Mouse (Mus musculus) forebrain, embryonic 13.5 days (tissue): ENCODE measurements around the gene Cldn18. TPM values are rescaled to one million over a fixed set of nuclear protein-coding genes. Genes with fewer than 3 reads are reported as not detected.

Experiments used
- ATAC-seq: fragments of 200-750 bp; cut with Nextera tagmentation; 2 replicates; pipeline ENCODE4 v1.8.0; 2017
- H3K27ac ChIP-seq: fragments of 300-500 bp; sonication (generic); 2 replicates; pipeline ENCODE4 v1.5.1; 2015; ENCODE audit warnings: inconsistent platforms, mild to moderate bottlenecking, moderate library complexity
- H3K27me3 ChIP-seq: fragments of 300-500 bp; sonication (generic); 2 replicates; pipeline ENCODE4 v1.6.1; 2015; ENCODE audit warnings: mild to moderate bottlenecking, inconsistent platforms
- H3K36me3 ChIP-seq: fragments of 300-500 bp; sonication (generic); 2 replicates; pipeline ENCODE4 v1.6.1; 2015; ENCODE audit warnings: mild to moderate bottlenecking, inconsistent platforms; ENCODE audit not compliant: poor library complexity, severe bottlenecking
- H3K4me1 ChIP-seq: fragments of 300-500 bp; sonication (generic); 2 replicates; pipeline ENCODE4 v1.6.1; 2015; ENCODE audit warnings: inconsistent platforms
- H3K4me2 ChIP-seq: fragments of 300-500 bp; sonication (generic); 2 replicates; pipeline ENCODE4 v1.6.1; 2015; ENCODE audit warnings: inconsistent platforms, mild to moderate bottlenecking, moderate library complexity
- H3K4me3 ChIP-seq: fragments of 300-500 bp; sonication (generic); 2 replicates; pipeline ENCODE4 v1.5.1; 2015; ENCODE audit warnings: mild to moderate bottlenecking, inconsistent platforms
- H3K9ac ChIP-seq: fragments of 300-500 bp; sonication (generic); 2 replicates; pipeline ENCODE4 v1.6.1; 2015; ENCODE audit warnings: mild to moderate bottlenecking, inconsistent platforms
- H3K9me3 ChIP-seq: fragments of 300-500 bp; sonication (generic); replicated peaks from 2 replicates; pipeline ENCODE4 v1.6.1; 2016; ENCODE audit warnings: inconsistent platforms
- WGBS: fragments of 180-500 bp; shearing (Covaris S2); methylation state at CpG from one replicate; pipeline ENCODE4 v1.1.7; 2015; 5-methylcytosine and 5-hydroxymethylcytosine counted together
- polyA plus RNA-seq: library from polyadenylated mRNA; unstranded; fragments of >200 nt; fragmentation: Nextera tagmentation; extraction: Ambion mirVana; gene quantifications from 2 replicates; pipeline ENCODE4 v1.2.1, GENCODE M21; 2015

Cldn18 gene
- polyA plus RNA-seq, 1 experiment from 2014 or later, result not detected

DNA sequence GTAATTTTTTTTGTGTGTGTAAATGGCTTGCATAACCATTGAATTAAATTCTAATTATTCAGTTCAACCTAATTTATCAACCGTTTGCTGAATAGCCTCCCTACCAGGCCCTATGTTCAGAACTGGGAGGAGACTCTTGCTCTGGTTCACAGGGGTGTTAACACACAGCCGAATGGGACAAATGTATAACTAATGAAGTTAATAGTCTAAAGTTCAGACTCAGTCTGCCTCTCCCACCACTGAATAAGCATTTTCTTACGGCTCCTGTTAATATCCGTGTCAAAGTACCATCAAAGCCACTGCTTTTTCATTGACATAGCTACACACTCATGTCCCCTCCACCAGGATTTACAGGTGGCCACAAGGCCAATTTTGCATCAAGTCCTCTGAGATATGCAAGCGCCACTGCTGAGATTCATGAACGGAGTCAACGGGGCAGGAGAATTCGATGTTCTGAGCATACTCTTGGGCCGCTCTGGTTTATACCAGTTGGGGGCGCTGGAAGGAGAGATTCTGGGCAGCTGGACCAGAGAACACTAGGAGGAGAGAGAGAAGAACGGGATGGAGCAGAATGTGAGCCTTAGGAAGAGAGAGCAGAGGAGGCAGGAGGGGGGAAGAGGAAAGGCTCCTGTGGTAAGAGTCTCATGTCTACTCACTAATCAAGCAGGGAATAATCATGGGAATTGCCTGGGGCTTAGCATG, 9.5 kb downstream of the Cldn18 start:
- 69% methylated on average over 11 of the region's 11 CpGs for WGBS
- Histone ChIP-seq H3K4me3 (no peak overlapping the region), H3K4me1 (no peaks in the 10 kb centered on the region), H3K27ac (no peak overlapping the region), H3K27me3 (no peaks in the 10 kb centered on the region), H3K9ac (no peak overlapping the region), H3K36me3 (no peaks in the 10 kb centered on the region), H3K9me3 (no peaks in the 10 kb centered on the region), H3K4me2 (no peak overlapping the region)
- ATAC-seq, result no peak

DNA sequence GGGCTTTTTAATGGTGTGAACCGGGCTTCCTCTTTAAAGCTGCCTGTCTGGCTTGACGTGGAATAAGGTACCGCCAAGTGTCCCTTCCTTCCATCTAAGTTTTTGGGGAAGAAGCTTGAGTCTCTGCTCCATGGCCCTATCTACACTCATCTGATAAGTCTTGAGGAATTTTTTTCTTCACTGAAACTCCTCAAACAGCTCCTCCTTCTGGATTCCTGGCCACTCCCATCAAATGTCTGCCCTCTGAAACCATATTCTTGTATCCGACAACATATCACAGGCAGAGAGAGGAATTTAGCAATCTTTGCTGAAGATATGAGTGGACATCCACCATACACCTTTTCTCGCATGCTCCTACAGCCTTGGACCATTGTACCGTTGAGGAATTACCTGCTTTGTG, 10.8 kb downstream of the Cldn18 start:
- 94% methylated on average over 6 of the region's 6 CpGs for WGBS
- no peak overlapping the region for H3K27ac ChIP-seq
- no peaks in the 10 kb centered on the region for H3K27me3 ChIP-seq
- H3K4me2 ChIP-seq, result no peak overlapping the region
- H3K9me3 ChIP-seq, result no peaks in the 10 kb centered on the region
- H3K9ac ChIP-seq, result no peak overlapping the region
- no peak for ATAC-seq
- H3K4me1 ChIP-seq, result no peaks in the 10 kb centered on the region
- no peaks in the 10 kb centered on the region for H3K36me3 ChIP-seq
- no peak overlapping the region for H3K4me3 ChIP-seq

DNA sequence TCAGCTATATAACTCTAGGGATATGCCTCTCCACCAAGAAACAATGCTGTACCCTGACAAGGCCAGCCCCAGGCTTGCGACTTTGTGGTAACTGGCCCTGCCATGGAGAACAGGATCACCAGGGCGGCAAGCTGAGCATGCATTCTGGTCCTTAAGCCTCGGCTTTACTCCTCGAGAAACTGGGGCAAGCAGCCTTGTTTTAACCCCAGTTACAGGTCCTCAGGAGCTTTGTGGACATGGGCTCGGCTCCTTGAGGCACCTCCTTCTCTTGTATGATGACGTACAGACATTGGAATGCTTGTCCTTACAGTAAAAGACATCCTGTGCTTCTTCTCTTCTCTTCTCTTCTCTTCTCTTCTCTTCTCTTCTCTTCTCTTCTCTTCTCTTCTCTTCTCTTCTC, 13.4 kb downstream of the Cldn18 start:
- Histone ChIP-seq H3K9me3 (no peaks in the 10 kb centered on the region), H3K4me3 (no peak overlapping the region), H3K9ac (no peak overlapping the region), H3K27ac (no peak overlapping the region), H3K36me3 (no peaks in the 10 kb centered on the region), H3K4me2 (no peak overlapping the region), H3K4me1 (no peaks in the 10 kb centered on the region), H3K27me3 (no peaks in the 10 kb centered on the region)
- ATAC-seq, result no peak
- WGBS, result 79% methylated on average over 6 of the region's 6 CpGs

DNA sequence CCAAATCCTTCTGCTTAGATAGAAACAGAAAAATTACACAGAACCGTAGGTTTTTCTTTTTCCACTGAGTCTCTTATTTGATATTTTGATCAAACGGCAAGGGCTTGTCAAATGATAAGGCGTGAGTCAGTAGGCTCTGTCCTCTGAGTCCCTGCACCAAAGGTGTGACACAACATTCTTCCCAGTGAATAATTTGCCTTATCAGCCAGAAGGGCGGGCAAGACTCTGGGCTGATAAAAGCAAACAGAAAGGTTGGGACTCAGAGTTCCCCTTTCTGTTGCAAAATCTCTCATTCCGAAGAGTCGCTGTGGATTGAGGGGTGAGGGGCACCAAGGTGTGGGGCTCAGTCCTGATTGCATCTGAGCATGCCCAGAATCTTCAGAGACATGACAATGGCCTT, 14.9 kb downstream of the Cldn18 start:
- Histone ChIP-seq H3K36me3 (no peaks in the 10 kb centered on the region), H3K4me1 (no peaks in the 10 kb centered on the region), H3K4me2 (no peak overlapping the region), H3K27me3 (no peaks in the 10 kb centered on the region), H3K9ac (no peak overlapping the region), H3K4me3 (no peak overlapping the region), H3K9me3 (no peaks in the 10 kb centered on the region), H3K27ac (no peak overlapping the region)
- ATAC-seq, result no peak
- 91% methylated on average over 6 of the region's 6 CpGs for WGBS

- Histone ChIP-seq H3K4me1 (no peaks in the 10 kb centered on the region), H3K36me3 (no peaks in the 10 kb centered on the region), H3K9ac (no peak overlapping the region), H3K4me2 (no peak overlapping the region), H3K27me3 (no peaks in the 10 kb centered on the region), H3K9me3 (no peaks in the 10 kb centered on the region), H3K4me3 (no peak overlapping the region), H3K27ac (no peak overlapping the region)
- 81% methylated on average over 2 of the region's 2 CpGs for WGBS
- no peak for ATAC-seq
These were observed 15.9 kb downstream of the Cldn18 start for GRCm38 (mm10) chr9:99701187-99701586.

DNA sequence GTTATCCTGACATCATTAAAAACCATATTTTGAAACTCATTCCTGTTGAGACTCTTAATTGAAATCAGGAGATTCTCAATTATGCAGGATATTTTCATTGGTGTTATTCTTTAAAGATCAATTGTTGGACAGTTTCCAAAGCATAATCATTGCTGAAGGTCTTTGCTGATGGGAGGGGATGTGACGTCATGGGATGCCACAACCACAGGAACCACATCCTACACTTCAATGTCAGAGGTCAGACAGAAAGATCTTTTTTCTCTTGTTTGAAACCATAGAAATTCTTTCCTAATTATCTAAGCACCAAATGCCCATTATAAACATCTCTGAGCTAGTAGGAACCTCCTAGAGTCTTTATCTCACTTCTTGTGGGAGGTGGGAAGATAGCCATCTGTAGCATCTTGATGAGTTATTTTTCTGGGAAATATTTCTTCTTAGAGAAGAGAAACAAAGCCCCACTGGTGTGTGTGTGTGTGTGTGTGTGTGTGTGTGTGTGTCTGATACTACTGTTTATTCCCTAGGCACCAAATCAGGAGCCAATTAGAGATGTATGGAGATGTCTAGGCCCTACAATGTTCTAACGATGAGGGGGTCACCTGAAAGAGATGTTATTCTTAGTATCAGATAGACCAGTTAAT, 17.2 kb downstream of the Cldn18 start:
- WGBS, result 86% methylated on average over 2 of the region's 2 CpGs
- Histone ChIP-seq H3K9ac (no peak overlapping the region), H3K4me1 (no peaks in the 10 kb centered on the region), H3K4me3 (no peak overlapping the region), H3K4me2 (no peak overlapping the region), H3K9me3 (no peaks in the 10 kb centered on the region), H3K27ac (no peak overlapping the region), H3K27me3 (no peaks in the 10 kb centered on the region), H3K36me3 (no peaks in the 10 kb centered on the region)
- ATAC-seq, result no peak

- Histone ChIP-seq H3K4me1 (no peaks in the 10 kb centered on the region), H3K27ac (no peak overlapping the region), H3K9ac (no peak overlapping the region), H3K9me3 (no peaks in the 10 kb centered on the region), H3K4me2 (no peak overlapping the region), H3K4me3 (no peak overlapping the region), H3K36me3 (no peaks in the 10 kb centered on the region), H3K27me3 (no peaks in the 10 kb centered on the region)
- WGBS, result 60% methylated on average over 7 of the region's 7 CpGs
- ATAC-seq, result no peak
These were observed 22.1 kb downstream of the Cldn18 start for GRCm38 (mm10) chr9:99694961-99695360.

GRCm38 (mm10) chr9:99690386-99690785, 26.7 kb downstream of the Cldn18 start:
- no peak overlapping the region for H3K4me2 ChIP-seq
- no peaks in the 10 kb centered on the region for H3K9me3 ChIP-seq
- H3K4me1 ChIP-seq, result 0 out of 2 replicates have a peak, but pooled peaks cover 1% of the 10 kb centered on the region
- H3K36me3 ChIP-seq, result no peaks in the 10 kb centered on the region
- WGBS, result 85% methylated on average over 7 of the region's 7 CpGs
- no peak for ATAC-seq
- no peak overlapping the region for H3K27ac ChIP-seq
- no peak overlapping the region for H3K9ac ChIP-seq
- no peak overlapping the region for H3K4me3 ChIP-seq
- no peaks in the 10 kb centered on the region for H3K27me3 ChIP-seq

- ATAC-seq, result no peak
- Histone ChIP-seq H3K4me1 (peaks cover 6% of the 10 kb centered on the region; the same call in 1 of the 2 replicates), H3K9me3 (no peaks in the 10 kb centered on the region), H3K27ac (no peak overlapping the region), H3K4me2 (no peak overlapping the region), H3K4me3 (no peak overlapping the region), H3K27me3 (no peaks in the 10 kb centered on the region), H3K9ac (no peak overlapping the region), H3K36me3 (no peaks in the 10 kb centered on the region)
- WGBS, result 92% methylated on average over 5 of the region's 5 CpGs
These were observed 27.3 kb downstream of the Cldn18 start for GRCm38 (mm10) chr9:99689796-99690195.

DNA sequence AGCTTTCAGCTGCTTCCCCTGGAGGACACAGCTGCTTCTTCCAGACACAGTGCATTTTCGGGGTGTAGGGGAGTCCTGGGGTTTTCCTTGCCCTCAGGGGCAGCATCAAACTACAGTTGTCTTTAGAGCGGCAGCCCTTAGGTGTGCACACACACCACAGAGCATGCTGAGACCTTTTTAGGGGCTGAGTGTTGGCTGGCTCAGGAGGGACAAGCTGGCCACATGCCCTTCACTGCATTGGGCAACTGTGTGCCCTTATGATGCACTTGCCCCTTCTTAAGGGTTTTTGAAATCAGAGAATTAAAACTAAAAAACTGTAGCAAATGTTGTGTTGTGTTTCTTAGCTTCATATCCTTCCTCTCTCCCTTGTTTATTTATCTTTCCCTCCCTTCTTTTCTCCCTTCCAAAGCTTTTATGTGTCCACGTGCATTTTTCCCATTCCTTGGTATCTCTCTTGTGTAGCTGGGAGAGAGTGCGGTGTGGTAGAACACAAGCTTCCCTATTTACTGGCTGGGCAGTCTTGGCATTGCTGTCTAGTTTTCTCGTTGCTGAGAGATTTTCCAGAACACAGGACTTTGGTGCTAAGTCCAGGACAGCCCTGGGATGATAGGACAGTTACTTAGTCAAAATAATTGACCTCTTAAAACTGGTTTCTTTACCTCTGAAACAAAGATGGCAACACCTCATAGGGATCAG, 31.4 kb downstream of the Cldn18 start:
- H3K36me3 ChIP-seq, result no peaks in the 10 kb centered on the region
- no peaks in the 10 kb centered on the region for H3K9me3 ChIP-seq
- 84% methylated on average over 5 of the region's 5 CpGs for WGBS
- no peak overlapping the region for H3K9ac ChIP-seq
- no peaks in the 10 kb centered on the region for H3K27me3 ChIP-seq
- ATAC-seq, result no peak
- H3K4me1 ChIP-seq, result peaks cover 11% of the 10 kb centered on the region; the same call in 1 of the 2 replicates
- no peak overlapping the region for H3K27ac ChIP-seq
- H3K4me3 ChIP-seq, result no peak overlapping the region
- no peak overlapping the region for H3K4me2 ChIP-seq

DNA sequence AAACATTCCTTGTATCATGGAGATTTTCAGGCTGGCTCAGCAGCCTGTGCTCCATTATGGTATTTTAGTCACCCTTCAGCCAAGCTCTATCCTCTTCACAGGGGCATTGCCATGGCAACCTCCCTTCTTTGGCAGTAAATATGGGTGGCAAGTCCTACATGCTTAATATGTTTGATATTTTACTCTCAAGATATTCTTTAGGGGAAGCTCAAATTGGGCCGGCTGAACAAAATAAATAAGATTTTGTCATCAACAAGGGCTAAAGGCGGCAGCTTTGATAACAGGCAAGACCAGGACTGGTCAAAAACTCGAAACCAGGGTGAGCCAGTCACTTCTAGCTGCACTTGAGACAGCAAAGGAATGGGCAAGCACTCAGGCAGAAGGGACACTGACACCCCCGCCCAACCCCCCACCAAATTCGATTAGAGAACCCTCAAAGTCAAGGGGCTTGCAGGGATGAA, 32.0 kb downstream of the Cldn18 start:
- Histone ChIP-seq H3K27me3 (no peaks in the 10 kb centered on the region), H3K4me3 (no peak overlapping the region), H3K27ac (no peak overlapping the region), H3K9ac (no peak overlapping the region), H3K9me3 (no peaks in the 10 kb centered on the region), H3K36me3 (no peaks in the 10 kb centered on the region), H3K4me1 (peaks cover 11% of the 10 kb centered on the region; the same call in 1 of the 2 replicates), H3K4me2 (no peak overlapping the region)
- no peak for ATAC-seq
- WGBS, result 66% methylated on average over 5 of the region's 5 CpGs

DNA sequence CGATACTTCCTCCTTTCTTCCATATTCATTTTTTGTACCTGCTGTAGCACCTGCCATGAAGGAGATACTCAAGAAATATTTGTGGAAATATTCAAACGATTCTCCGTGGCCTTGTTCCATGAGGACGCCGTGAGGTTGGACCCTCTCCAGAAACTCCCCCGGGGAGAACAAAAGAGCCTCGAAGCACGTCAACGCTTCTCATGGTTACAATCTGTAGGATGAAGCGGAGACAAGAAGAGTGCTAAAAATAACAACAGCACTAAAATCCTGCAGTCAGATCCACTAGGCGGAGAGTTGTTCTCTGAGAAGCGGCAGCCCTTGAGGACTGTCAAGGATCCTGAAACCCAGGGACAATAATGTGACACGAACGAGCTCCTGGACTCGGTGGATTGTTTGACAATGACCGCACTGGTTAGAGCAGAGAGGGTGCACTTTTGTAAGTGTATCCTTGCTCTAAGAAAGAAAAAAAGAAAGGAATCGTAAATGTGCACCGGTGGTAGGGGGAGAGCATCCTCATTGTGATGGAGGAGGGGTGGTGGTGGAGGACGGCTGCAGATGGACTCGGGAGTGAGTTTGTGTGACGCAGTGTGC, 35.0 kb downstream of the Cldn18 start:
- 73% methylated on average over 21 of the region's 21 CpGs for WGBS
- ATAC-seq, result no peak

More for the DNA sequence above, 35.0 kb downstream of the Cldn18 start:
- H3K27me3 ChIP-seq, result no peaks in the 10 kb centered on the region
- H3K4me1 ChIP-seq, result peaks cover 11% of the 10 kb centered on the region; the same call in 1 of the 2 replicates
- no peaks in the 10 kb centered on the region for H3K9me3 ChIP-seq
- no peak overlapping the region for H3K9ac ChIP-seq
- no peaks in the 10 kb centered on the region for H3K36me3 ChIP-seq
- H3K4me2 ChIP-seq, result no peak overlapping the region
- no peak overlapping the region for H3K27ac ChIP-seq
- H3K4me3 ChIP-seq, result no peak overlapping the region
